Mouse (Mus musculus) hindbrain, embryonic 16.5 days (tissue): ENCODE measurements at regions not wholly inside any gene's neighbourhood (a gene's known extent, or its start where the extent isn't known, plus 50 kb on each side); places are given as distances from the start of the nearest gene placed in this dataset.
"Not testable (repeated sequence)": the region's sequence is repeated elsewhere in the genome, so short reads cannot be mapped to it uniquely, and the experiment has no call there.

Source experiments
- ATAC-seq: fragments of 200-750 bp; cut with Nextera tagmentation; 2 replicates; pipeline ENCODE4 v1.8.0; 2017; ENCODE audit warnings: moderate TSS enrichment, moderate library complexity
- H3K27ac ChIP-seq: fragments of 300-500 bp; sonication (generic); 2 replicates; pipeline ENCODE4 v1.5.1; 2014; ENCODE audit warnings: low read depth, mild to moderate bottlenecking, control low read depth, low read length, moderate library complexity
- H3K27me3 ChIP-seq: fragments of 300-500 bp; sonication (generic); replicated peaks from 2 replicates; pipeline ENCODE4 v1.6.1; 2014; ENCODE audit warnings: low read length; ENCODE audit not compliant: control insufficient read depth, insufficient read depth
- H3K36me3 ChIP-seq: fragments of 300-500 bp; sonication (generic); 2 replicates; pipeline ENCODE4 v1.6.1; 2014; ENCODE audit warnings: mild to moderate bottlenecking, low read length, moderate library complexity, mixed read lengths; ENCODE audit not compliant: control insufficient read depth, insufficient read depth
- H3K4me1 ChIP-seq: fragments of 300-500 bp; sonication (generic); 2 replicates; pipeline ENCODE4 v1.6.1; 2014; ENCODE audit warnings: low read depth, low read length; ENCODE audit not compliant: control insufficient read depth, insufficient read depth
- H3K4me2 ChIP-seq: fragments of 300-500 bp; sonication (generic); 2 replicates; pipeline ENCODE4 v1.6.1; 2014; ENCODE audit warnings: mild to moderate bottlenecking, low read length, control low read depth, moderate library complexity
- H3K4me3 ChIP-seq: fragments of 300-500 bp; sonication (generic); 2 replicates; pipeline ENCODE4 v1.5.1; 2014; ENCODE audit warnings: mild to moderate bottlenecking, low read length, control low read depth, moderate library complexity
- H3K9ac ChIP-seq: fragments of 300-500 bp; sonication (generic); 2 replicates; pipeline ENCODE4 v1.6.1; 2014; ENCODE audit warnings: low read depth, mild to moderate bottlenecking, control low read depth, low read length, moderate library complexity
- H3K9me3 ChIP-seq: fragments of 300-500 bp; sonication (generic); 2 replicates; pipeline ENCODE4 v1.6.1; 2014; ENCODE audit warnings: mild to moderate bottlenecking, low read length, moderate library complexity; ENCODE audit not compliant: control insufficient read depth
- WGBS: fragments of 180-500 bp; shearing (Covaris S2); extraction: QIAGEN DNeasy Blood & Tissue Kit; methylation state at CpG from one replicate; pipeline ENCODE4 v1.1.7; 2014; 5-methylcytosine and 5-hydroxymethylcytosine counted together

- H3K36me3 ChIP-seq, H3K4me1 ChIP-seq, H3K9me3 ChIP-seq, H3K9ac ChIP-seq, ATAC-seq, H3K4me2 ChIP-seq, H3K27me3 ChIP-seq, H3K27ac ChIP-seq, H3K4me3 ChIP-seq: not testable (repeated sequence)
- 77% methylated on average over 3 of the region's 3 CpGs for WGBS
Measured at GRCm38 (mm10) chr4:71295716-71296115, 462.0 kb downstream of the Gm11232 start.

GRCm38 (mm10) chr4:71291741-71292149 is 466.0 kb downstream of the Gm11232 start:
- no peak overlapping the region for H3K4me2 ChIP-seq
- no peaks in the 10 kb centered on the region for H3K4me1 ChIP-seq
- H3K27me3 ChIP-seq = no peaks in the 10 kb centered on the region
- H3K9ac ChIP-seq = no peak overlapping the region
- WGBS = 89% methylated on average over 10 of the region's 10 CpGs
- peaks cover 4% of the 10 kb centered on the region; the same call in 1 of the 2 replicates for H3K9me3 ChIP-seq
- ATAC-seq = no peak
- no peak overlapping the region for H3K4me3 ChIP-seq
- no peaks in the 10 kb centered on the region for H3K36me3 ChIP-seq
- no peak overlapping the region for H3K27ac ChIP-seq

GRCm38 (mm10) chr4:71291111-71291740 is 466.5 kb downstream of the Gm11232 start:
- not testable (repeated sequence) for H3K9me3 ChIP-seq, ATAC-seq, H3K4me3 ChIP-seq, H3K27me3 ChIP-seq, H3K27ac ChIP-seq, H3K4me2 ChIP-seq, H3K9ac ChIP-seq, H3K36me3 ChIP-seq, H3K4me1 ChIP-seq
- WGBS = 96% methylated on average over 22 of the region's 22 CpGs

- Histone ChIP-seq H3K27ac (no peak overlapping the region), H3K27me3 (no peaks in the 10 kb centered on the region), H3K4me1 (no peaks in the 10 kb centered on the region), H3K36me3 (no peaks in the 10 kb centered on the region), H3K9me3 (no peaks in the 10 kb centered on the region), H3K4me3 (no peak overlapping the region), H3K4me2 (no peak overlapping the region), H3K9ac (no peak overlapping the region)
- ATAC-seq = no peak
- 97% methylated on average over 1 of the region's 1 CpGs for WGBS
Measured at GRCm38 (mm10) chr4:71283147-71283546, 474.6 kb downstream of the Gm11232 start.

- no peak overlapping the region for H3K9ac ChIP-seq
- H3K36me3 ChIP-seq = no peaks in the 10 kb centered on the region
- no peaks in the 10 kb centered on the region for H3K27me3 ChIP-seq
- no peak overlapping the region for H3K4me3 ChIP-seq
- H3K27ac ChIP-seq = no peak overlapping the region
- H3K9me3 ChIP-seq = no peaks in the 10 kb centered on the region
- WGBS = 90% methylated on average over 1 of the region's 1 CpGs
- no peak for ATAC-seq
- no peak overlapping the region for H3K4me2 ChIP-seq
- H3K4me1 ChIP-seq = no peaks in the 10 kb centered on the region
Measured at GRCm38 (mm10) chr4:71279710-71280109, 478.1 kb downstream of the Gm11232 start.

GRCm38 (mm10) chr4:71259897-71260296 is 497.9 kb downstream of the Gm11232 start:
- 86% methylated on average over 2 of the region's 2 CpGs for WGBS
- H3K9ac ChIP-seq = no peak overlapping the region
- no peak for ATAC-seq
- no peaks in the 10 kb centered on the region for H3K4me1 ChIP-seq
- H3K36me3 ChIP-seq = no peaks in the 10 kb centered on the region
- no peak overlapping the region for H3K4me3 ChIP-seq
- no peak overlapping the region for H3K4me2 ChIP-seq
- H3K9me3 ChIP-seq = no peaks in the 10 kb centered on the region
- H3K27ac ChIP-seq = no peak overlapping the region
- no peaks in the 10 kb centered on the region for H3K27me3 ChIP-seq

GRCm38 (mm10) chr4:71230497-71230872 is 527.3 kb downstream of the Gm11232 start:
- Histone ChIP-seq H3K4me1 (peaks cover 9% of the 10 kb centered on the region), H3K4me3 (no peak overlapping the region), H3K27ac (0 out of 2 replicates have a peak overlapping the region, but pooled peaks have one; percentile 46), H3K36me3 (no peaks in the 10 kb centered on the region), H3K9me3 (no peaks in the 10 kb centered on the region), H3K4me2 (no peak overlapping the region), H3K27me3 (no peaks in the 10 kb centered on the region), H3K9ac (no peak overlapping the region)
- 17% methylated on average over 4 of the region's 4 CpGs for WGBS
- ATAC-seq = peak; percentile 89

GRCm38 (mm10) chr4:71229796-71230496 is 527.8 kb downstream of the Gm11232 start:
- H3K4me2 ChIP-seq = no peak overlapping the region
- WGBS = 33% methylated on average over 3 of the region's 3 CpGs
- ATAC-seq = peak; percentile 86

GRCm38 (mm10) chr4:71226653-71227052 is 531.1 kb downstream of the Gm11232 start:
- H3K4me3 ChIP-seq = no peak overlapping the region
- no peaks in the 10 kb centered on the region for H3K36me3 ChIP-seq
- no peaks in the 10 kb centered on the region for H3K9me3 ChIP-seq
- 74% methylated on average over 4 of the region's 4 CpGs for WGBS
- H3K27me3 ChIP-seq = no peaks in the 10 kb centered on the region
- H3K9ac ChIP-seq = no peak overlapping the region
- no peak overlapping the region for H3K27ac ChIP-seq
- peaks cover 9% of the 10 kb centered on the region for H3K4me1 ChIP-seq
- ATAC-seq = no peak
- no peak overlapping the region for H3K4me2 ChIP-seq

More at GRCm38 (mm10) chr4:71229796-71230496, 527.8 kb downstream of the Gm11232 start:
- Histone ChIP-seq H3K36me3 (no peaks in the 10 kb centered on the region), H3K4me3 (no peak overlapping the region), H3K9me3 (no peaks in the 10 kb centered on the region), H3K27me3 (no peaks in the 10 kb centered on the region), H3K9ac (no peak overlapping the region), H3K27ac (peak overlapping the region; percentile 46; the same call in 1 of the 2 replicates), H3K4me1 (peaks cover 9% of the 10 kb centered on the region)
